Mouse (Mus musculus) brain, embryonic 14.5 days (tissue): ENCODE data around the gene Epha6.

Experiments used
- CTCF ChIP-seq: fragments of 200-500 bp; IDR thresholded peaks from 2 replicates; pipeline ENCODE4 v1.5.1; 2012; ENCODE audit warnings: inconsistent platforms, mild to moderate bottlenecking, moderate library complexity, borderline replicate concordance; ENCODE audit not compliant: insufficient read depth, insufficient read length; ENCODE audit errors: extremely low read depth
- POLR2A ChIP-seq: fragments of 200-500 bp; IDR thresholded peaks from 2 replicates; pipeline ENCODE4 v1.6.1; 2012; ENCODE audit warnings: mild to moderate bottlenecking, inconsistent platforms, borderline replicate concordance; ENCODE audit not compliant: poor library complexity, insufficient read depth, insufficient read length, severe bottlenecking; ENCODE audit errors: extremely low read depth

- TF ChIP-seq CTCF, result no peak
- TF ChIP-seq POLR2A, result no peak
Observed at GRCm38 (mm10) chr16:60209151-60209550, 396.2 kb downstream of the Epha6 start.
